Mouse (Mus musculus) lung, adult 2 months (tissue): ENCODE measurements around the gene Gm26602. TPM values are rescaled to one million over a fixed set of nuclear protein-coding genes. Genes with fewer than 3 reads are reported as not detected.

Experiments
- DNase-seq: peaks from one replicate; pipeline ENCODE4 v3.0.0; 2022
- H3K4me1 ChIP-seq: fragments of 200-500 bp; 2 replicates; pipeline ENCODE4 v1.6.1; 2011; ENCODE audit warnings: low read length; ENCODE audit not compliant: control insufficient read depth, insufficient read depth
- H3K4me3 ChIP-seq: fragments of 200-500 bp; replicated peaks from 2 replicates; pipeline ENCODE3; 2011; ENCODE audit warnings: low read depth, mild to moderate bottlenecking, control low read depth, low read length; ENCODE audit errors: extremely low read depth
- CTCF ChIP-seq: fragments of 200-500 bp; IDR thresholded peaks from 2 replicates; pipeline ENCODE4 v1.5.1; 2011; ENCODE audit warnings: mild to moderate bottlenecking, low read length, control low read depth; ENCODE audit not compliant: insufficient read depth
- POLR2A ChIP-seq: fragments of 200-500 bp; IDR thresholded peaks from 2 replicates; pipeline ENCODE4 v1.6.1; 2011; ENCODE audit warnings: low read depth, mild to moderate bottlenecking, control low read depth, low read length, borderline replicate concordance; ENCODE audit errors: extremely low read depth
- WGBS: fragments of 180-500 bp; shearing (Covaris S2); methylation state at CpG from one replicate; pipeline ENCODE4 v1.1.7; 2018; 5-methylcytosine and 5-hydroxymethylcytosine counted together
- polyA plus RNA-seq: library from polyadenylated mRNA; depleted of rRNA; stranded (reverse); fragments of >200 nt; gene quantifications from 2 replicates; pipeline ENCODE4 v1.2.3, GENCODE M21; 2012; rRNA removed

The Gm26602 gene
- polyA plus RNA-seq, result not detected in 2 replicates

GRCm38 (mm10) chr10:79910556-79910955, at the start of gene Gm26602:
Gene Gm26602, plus strand, starts transcription at chr10:79910856.
- Histone ChIP-seq H3K4me1 (peaks cover 7% of the 10 kb centered on the region), H3K4me3 (no peak within 1 kb of the TSS)
- no peak for DNase-seq
- no peak for TF ChIP-seq CTCF
- no peak for TF ChIP-seq POLR2A
- 96% methylated on average over 4 of the region's 4 CpGs for WGBS

- WGBS, result 54% methylated on average over 25 of the region's 25 CpGs
- TF ChIP-seq CTCF (no peak), POLR2A (no peak)
- no peak overlapping the region for H3K4me3 ChIP-seq
- DNase-seq, result no peak
- peaks cover 31% of the 10 kb centered on the region for H3K4me1 ChIP-seq
Measured at GRCm38 (mm10) chr10:79861230-79862048, 49.2 kb upstream of the Gm26602 start.

- no peak overlapping the region for H3K4me3 ChIP-seq
- peaks cover 23% of the 10 kb centered on the region for H3K4me1 ChIP-seq
- WGBS, result 74% methylated on average over 23 of the region's 23 CpGs
- DNase-seq, result peak; percentile 7
- TF ChIP-seq POLR2A, result no peak
- TF ChIP-seq CTCF, result no peak
Measured at GRCm38 (mm10) chr10:79862049-79862788, 48.4 kb upstream of the Gm26602 start.

GRCm38 (mm10) chr10:79862925-79863324, 47.7 kb upstream of the Gm26602 start:
- H3K4me1 ChIP-seq, result peaks cover 16% of the 10 kb centered on the region
- TF ChIP-seq POLR2A (no peak), CTCF (no peak)
- no peak overlapping the region for H3K4me3 ChIP-seq
- no peak for DNase-seq
- WGBS, result 62% methylated on average over 10 of the region's 10 CpGs

DNA sequence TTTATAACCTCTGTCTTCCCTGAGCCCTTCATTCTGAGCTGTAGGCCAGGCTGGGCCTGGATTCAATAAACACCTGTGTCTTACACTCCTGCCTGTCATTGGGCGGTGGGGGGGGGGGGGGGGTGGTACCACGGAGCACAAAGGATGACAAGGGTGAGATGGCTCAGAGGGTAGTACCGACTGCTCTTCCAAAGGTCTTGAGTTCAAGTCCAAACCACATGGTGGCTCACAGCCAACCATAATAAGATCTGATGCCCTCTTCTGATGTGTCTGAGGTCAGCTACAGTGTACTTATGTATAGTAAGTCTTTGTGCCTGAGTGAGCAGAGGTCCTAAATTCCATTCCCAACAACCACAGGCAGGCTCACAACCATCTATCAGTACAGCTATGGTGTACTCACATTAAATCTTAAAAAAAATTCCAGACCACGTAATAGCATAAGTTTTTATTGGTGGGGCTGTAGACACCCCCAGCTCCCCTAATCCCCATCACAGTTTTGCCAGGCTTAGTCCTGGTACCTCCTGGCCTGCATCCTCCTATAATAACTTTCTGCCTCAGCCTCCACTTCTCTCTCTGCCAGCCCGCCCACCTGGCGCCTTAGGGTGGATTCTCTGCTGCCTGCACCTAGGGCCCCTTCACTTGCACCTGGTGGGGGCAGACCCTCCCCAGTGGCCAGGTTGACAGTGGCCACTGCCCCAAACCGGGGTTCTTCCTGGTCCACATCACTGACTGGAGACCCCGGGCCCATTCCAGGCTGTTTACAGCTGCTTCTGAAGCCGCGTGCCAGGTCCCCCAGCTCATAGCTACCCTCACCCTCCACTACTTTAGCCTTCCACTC, 46.1 kb upstream of the Gm26602 start:
- no peak overlapping the region for H3K4me3 ChIP-seq
- TF ChIP-seq POLR2A (no peak), CTCF (no peak)
- peaks cover 3% of the 10 kb centered on the region; the same call in 1 of the 2 replicates for H3K4me1 ChIP-seq
- no peak for DNase-seq
- WGBS, result 52% methylated on average over 10 of the region's 10 CpGs

DNA sequence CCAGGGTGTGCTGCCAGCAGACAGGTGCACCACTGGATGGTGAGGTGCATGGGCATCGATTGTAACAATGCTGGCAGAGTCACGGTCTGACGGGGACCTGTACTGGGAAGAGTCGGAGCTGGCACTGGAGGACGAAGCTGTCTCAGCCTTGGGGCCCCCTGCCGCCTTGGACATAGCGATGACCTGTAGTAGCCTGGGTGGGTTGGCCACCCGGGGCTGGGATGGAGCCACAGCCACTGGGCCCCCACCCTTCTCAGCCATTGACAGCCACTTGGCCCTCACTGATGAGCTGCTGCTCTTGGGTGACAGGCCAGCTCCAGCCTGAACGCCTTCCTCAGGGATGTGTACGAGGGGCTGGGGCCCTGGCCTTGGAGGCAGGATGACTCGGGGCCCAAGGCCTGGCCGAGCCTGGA, 45.5 kb upstream of the Gm26602 start:
- peaks cover 3% of the 10 kb centered on the region; the same call in 1 of the 2 replicates for H3K4me1 ChIP-seq
- DNase-seq, result no peak
- 46% methylated on average over 12 of the region's 12 CpGs for WGBS
- H3K4me3 ChIP-seq, result no peak overlapping the region
- TF ChIP-seq POLR2A (no peak), CTCF (no peak)

- Histone ChIP-seq H3K4me1 (peaks cover 3% of the 10 kb centered on the region; the same call in 1 of the 2 replicates), H3K4me3 (no peak overlapping the region)
- no peak for DNase-seq
- TF ChIP-seq CTCF (peak; percentile 27; the same call in 1 of the 2 replicates), POLR2A (no peak)
- 60% methylated on average over 19 of the region's 19 CpGs for WGBS
Measured at GRCm38 (mm10) chr10:79865801-79866295, 44.8 kb upstream of the Gm26602 start.

- H3K4me1 ChIP-seq, result no peaks in the 10 kb centered on the region
- TF ChIP-seq POLR2A (no peak), CTCF (no peak)
- DNase-seq, result no peak
- H3K4me3 ChIP-seq, result no peak overlapping the region
- WGBS, result 76% methylated on average over 11 of the region's 11 CpGs
Measured at GRCm38 (mm10) chr10:79866601-79867000, 44.1 kb upstream of the Gm26602 start.

DNA sequence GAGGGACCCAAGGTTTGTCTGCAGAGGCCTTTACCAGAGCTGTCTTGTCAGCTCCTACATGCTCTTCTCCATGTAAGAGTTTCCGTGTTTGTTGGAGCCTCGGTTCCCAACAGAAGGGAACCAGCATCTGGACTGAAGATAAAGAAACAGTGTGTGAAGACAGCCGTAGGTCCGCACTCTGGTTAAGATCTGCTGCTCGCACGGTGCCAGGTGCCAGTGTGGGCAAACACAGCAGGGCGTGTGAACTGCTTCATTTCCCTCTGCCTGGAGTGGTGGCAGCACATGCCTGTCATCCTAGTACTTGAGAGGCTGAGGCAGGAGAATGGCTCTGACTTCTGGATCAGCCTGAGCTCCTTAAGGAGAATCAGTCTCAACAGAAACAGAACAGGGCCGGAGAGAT, 38.8 kb upstream of the Gm26602 start:
- TF ChIP-seq CTCF (no peak), POLR2A (no peak)
- H3K4me1 ChIP-seq, result peaks cover 3% of the 10 kb centered on the region; the same call in 1 of the 2 replicates
- DNase-seq, result no peak
- H3K4me3 ChIP-seq, result no peak overlapping the region
- 88% methylated on average over 8 of the region's 8 CpGs for WGBS
